ENCODE assay signal across 10 mouse cellular contexts in genomic region chr8:114821543-114821942, GRCm38 (mm10).
A peak's percentile ranks its signal among the peaks of the same experiment; 100 is the strongest.
DNase-seq lines count a peak whose midpoint lies in the region; ATAC-seq and TF ChIP-seq lines count a peak whose summit lies in the region.
"Had no signal": no experiment of that assay in that cellular context is flagged by ENCODE, and none has a peak within 500 bp of the region (broad histone marks: within the 10 kb centered on the region; RNA-seq: fewer than 3 reads in every experiment).

No protein-coding gene starts in this region.

- no peak for TF ChIP-seq CTCF in cerebellum, adult 2 months (IDR thresholded peaks at IDR 0.05; ENCODE audit: borderline replicate concordance, insufficient read depth, low read depth, low read length)
- no peak for TF ChIP-seq CTCF in liver, postnatal 0 days (IDR thresholded peaks at IDR 0.05; ENCODE audit: low read depth)

- no peak for TF ChIP-seq EP300 in liver, postnatal 0 days (IDR thresholded peaks at IDR 0.05; ENCODE audit: low read depth)

- H3K9me3 ChIP-seq in liver, postnatal 0 days (ENCODE audit: low read length), result no peaks in the 10 kb centered on the region
- H3K9me3 ChIP-seq: liver, embryonic 12.5 days had no signal

- TF ChIP-seq POLR2A in cerebellum, adult 2 months (IDR thresholded peaks at IDR 0.05; ENCODE audit: borderline replicate concordance, insufficient read depth, low read length), result no peak

- WGBS in cerebellum, adult 2 months, result 39% methylated on average over 8 of the region's 8 CpGs
- whole genome bisulfite sequencing in liver, postnatal 0 days (ENCODE audit: insufficient replicate concordance), result 72% methylated on average over 8 of the region's 8 CpGs

- no peaks in the 10 kb centered on the region for H3K27me3 ChIP-seq in cerebellum, adult 2 months (ENCODE audit: control insufficient read depth, insufficient read depth, low read length)
- H3K27me3 ChIP-seq in liver, postnatal 0 days (ENCODE audit: insufficient read depth, low read length), result no peaks in the 10 kb centered on the region
- H3K27me3 ChIP-seq: liver, embryonic 12.5 days had no signal

- no peak overlapping the region for H3K4me2 ChIP-seq in liver, postnatal 0 days (ENCODE audit: low read depth, low read length)
- H3K4me2 ChIP-seq: liver, embryonic 12.5 days had no signal

- H3K27ac ChIP-seq in cerebellum, adult 2 months (ENCODE audit: insufficient read depth, low read length), result no peak overlapping the region
- no peak overlapping the region for H3K27ac ChIP-seq in liver, postnatal 0 days (ENCODE audit: low read depth)
- H3K27ac ChIP-seq: layer of hippocampus, adult 2 months; liver, embryonic 12.5 days had no signal

- no peak for ATAC-seq in CD4-positive, CD25-positive, alpha-beta regulatory T cell, adult 4 months
- ATAC-seq in liver, postnatal 0 days, result no peak
- ATAC-seq: liver, embryonic 12.5 days had no signal

- no peak overlapping the region for H3K9ac ChIP-seq in liver, postnatal 0 days (replicated peaks)
- H3K9ac ChIP-seq: liver, embryonic 12.5 days had no signal

- no peaks in the 10 kb centered on the region for H3K36me3 ChIP-seq in liver, postnatal 0 days (replicated peaks; ENCODE audit: insufficient read depth, low read length)
- H3K36me3 ChIP-seq: liver, embryonic 12.5 days had no signal

- DNase-seq in gastrocnemius, adult 18-20 months (ENCODE audit: low spot score), result peak; percentile 85
- peak; percentile 81 for DNase-seq in heart, adult 8-10 months (ENCODE audit: low spot score)
- peak; percentile 38 for DNase-seq in kidney, postnatal 10 days
- peak; percentile 33 for DNase-seq in ovary, postnatal 14 days (ENCODE audit: low spot score)
- DNase-seq in cerebellum, adult 2 months, result no peak
- no peak for DNase-seq in right cerebral cortex, postnatal 25 days
- DNase-seq in liver, postnatal 0 days, result no peak

- H3K4me1 ChIP-seq in cerebellum, adult 2 months (ENCODE audit: control insufficient read depth, insufficient read depth, low read length), result no peaks in the 10 kb centered on the region
- H3K4me1 ChIP-seq in liver, postnatal 0 days (ENCODE audit: insufficient read depth), result no peaks in the 10 kb centered on the region
- H3K4me1 ChIP-seq: liver, embryonic 12.5 days had no signal

- H3K4me3 ChIP-seq in cerebellum, adult 2 months (replicated peaks; ENCODE audit: insufficient read depth, low read depth, low read length), result no peak overlapping the region
- no peak overlapping the region for H3K4me3 ChIP-seq in liver, postnatal 0 days (ENCODE audit: low read depth, low read length)
- H3K4me3 ChIP-seq: layer of hippocampus, adult 2 months; liver, embryonic 12.5 days had no signal

Comparison
In these comparisons a context has a peak if more than half of its experiments do, and no peak if none do; other contexts are left out.
1. DNase-seq: peak in gastrocnemius, adult 18-20 months (single experiment), heart, adult 8-10 months (single experiment), kidney, postnatal 10 days (single experiment) and ovary, postnatal 14 days (single experiment); none in cerebellum, adult 2 months (0 of 2), right cerebral cortex, postnatal 25 days (single experiment) and liver, postnatal 0 days (single experiment).